Mouse (Mus musculus): Measurements from ENCODE around the gene Ints3. TPM values are rescaled to one million over a fixed set of nuclear protein-coding genes. Genes with fewer than 3 reads are reported as not detected.

Gene Ints3
- polyA plus RNA-seq, 1 experiment from 2014 or later: 9.2 TPM

DNA sequence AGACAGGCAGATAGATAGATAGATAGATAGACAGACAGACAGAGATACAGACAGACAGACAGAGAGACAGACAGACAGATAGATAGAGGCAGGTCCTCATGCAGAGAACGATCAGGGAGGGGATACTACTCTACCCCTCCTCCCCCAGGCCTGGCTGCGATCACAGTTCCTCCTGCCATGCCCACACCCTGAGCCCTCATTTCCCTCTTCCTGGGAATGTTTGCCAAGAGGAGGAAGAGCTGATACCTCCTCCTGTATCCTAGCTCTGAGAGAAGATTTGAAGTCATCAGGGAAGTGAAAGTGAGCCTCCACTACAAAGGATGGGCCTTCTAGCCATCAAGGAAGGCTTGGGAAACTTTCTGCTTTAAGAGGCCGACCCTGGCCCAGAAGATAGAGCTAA lies 37.8 kb downstream of the Ints3 start:
- DNase-seq (ENCODE audit: low spot score) (no peak), ATAC-seq (ENCODE audit: low FRiP score, low TSS enrichment) (no peak)
- H3K9ac ChIP-seq (ENCODE audit: low read length): no peak overlapping the region
- TF ChIP-seq EP300 (optimal IDR thresholded peaks at IDR 0.05) (no peak), CTCF (IDR thresholded peaks at IDR 0.05; ENCODE audit: low read depth) (no peak)
- no peaks in the 10 kb centered on the region for H3K27me3 ChIP-seq (ENCODE audit: control insufficient read depth, insufficient read depth, low read length)
- H3K4me2 ChIP-seq (replicated peaks; ENCODE audit: low read depth): no peak overlapping the region
- H3K9me3 ChIP-seq (ENCODE audit: control insufficient read depth, low read length): no peaks in the 10 kb centered on the region
- no peaks in the 10 kb centered on the region for H3K4me1 ChIP-seq (replicated peaks; ENCODE audit: control insufficient read depth, insufficient read depth)
- no peak overlapping the region for H3K4me3 ChIP-seq (ENCODE audit: low read depth, low read length)
- 73% methylated on average over 3 of the region's 3 CpGs for WGBS
- peaks cover 38% of the 10 kb centered on the region for H3K36me3 ChIP-seq (ENCODE audit: control insufficient read depth, insufficient read depth, low read length)
- H3K27ac ChIP-seq (replicated peaks): no peak overlapping the region

DNA sequence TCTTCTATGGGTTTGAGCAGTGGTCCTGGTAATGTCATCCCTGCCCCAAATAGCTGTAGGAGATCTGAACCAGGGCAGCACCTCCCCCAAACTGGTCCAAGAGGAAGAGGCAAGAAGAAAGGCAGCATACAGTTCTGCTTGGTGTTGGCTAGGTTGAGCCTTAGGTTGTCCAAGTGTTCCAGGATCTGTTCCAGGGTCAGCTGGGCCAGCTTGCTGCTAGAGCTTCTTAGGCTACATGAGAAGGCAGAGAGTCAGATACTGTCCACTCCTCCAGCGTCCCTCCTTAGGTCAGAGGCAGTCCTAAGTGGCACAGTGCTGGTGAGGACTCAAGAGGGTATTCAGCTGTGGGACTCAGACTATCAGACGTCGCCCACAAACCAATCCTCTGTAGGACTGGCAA lies 40.8 kb downstream of the Ints3 start:
- H3K27me3 ChIP-seq (ENCODE audit: control insufficient read depth, insufficient read depth, low read length): no peaks in the 10 kb centered on the region
- 91% methylated on average over 3 of the region's 3 CpGs for WGBS
- H3K4me3 ChIP-seq (ENCODE audit: low read depth, low read length): no peak overlapping the region
- H3K9me3 ChIP-seq (ENCODE audit: control insufficient read depth, low read length): no peaks in the 10 kb centered on the region
- H3K36me3 ChIP-seq (ENCODE audit: control insufficient read depth, insufficient read depth, low read length): peaks cover 26% of the 10 kb centered on the region
- TF ChIP-seq CTCF (IDR thresholded peaks at IDR 0.05; ENCODE audit: low read depth) (no peak), EP300 (optimal IDR thresholded peaks at IDR 0.05) (no peak)
- no peak overlapping the region for H3K9ac ChIP-seq (ENCODE audit: low read length)
- DNase-seq (ENCODE audit: low spot score) (no peak), ATAC-seq (ENCODE audit: low FRiP score, low TSS enrichment) (no peak)
- no peak overlapping the region for H3K27ac ChIP-seq (replicated peaks)
- no peaks in the 10 kb centered on the region for H3K4me1 ChIP-seq (replicated peaks; ENCODE audit: control insufficient read depth, insufficient read depth)
- no peak overlapping the region for H3K4me2 ChIP-seq (replicated peaks; ENCODE audit: low read depth)

DNA sequence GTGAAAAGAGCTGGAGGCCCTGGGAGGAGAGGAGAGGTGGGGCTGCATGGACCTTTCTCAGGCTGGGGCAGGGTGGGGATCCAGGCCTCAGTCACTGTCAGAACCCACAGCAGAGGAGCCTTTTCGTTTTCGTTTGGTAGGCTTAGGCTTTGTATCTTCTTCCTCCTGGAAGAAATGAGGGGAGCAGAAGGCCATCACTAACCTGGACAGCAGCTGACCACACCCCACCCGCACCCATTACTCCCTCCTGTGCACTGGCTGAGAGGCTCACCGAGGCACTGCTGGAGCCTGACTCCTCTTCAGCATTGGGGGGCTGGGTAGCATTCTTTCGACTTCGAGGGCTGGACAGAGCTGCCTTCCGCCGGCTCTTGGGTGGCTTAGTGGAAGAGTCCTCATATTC lies 41.5 kb downstream of the Ints3 start:
- ATAC-seq (ENCODE audit: low FRiP score, low TSS enrichment): no peak

DNA sequence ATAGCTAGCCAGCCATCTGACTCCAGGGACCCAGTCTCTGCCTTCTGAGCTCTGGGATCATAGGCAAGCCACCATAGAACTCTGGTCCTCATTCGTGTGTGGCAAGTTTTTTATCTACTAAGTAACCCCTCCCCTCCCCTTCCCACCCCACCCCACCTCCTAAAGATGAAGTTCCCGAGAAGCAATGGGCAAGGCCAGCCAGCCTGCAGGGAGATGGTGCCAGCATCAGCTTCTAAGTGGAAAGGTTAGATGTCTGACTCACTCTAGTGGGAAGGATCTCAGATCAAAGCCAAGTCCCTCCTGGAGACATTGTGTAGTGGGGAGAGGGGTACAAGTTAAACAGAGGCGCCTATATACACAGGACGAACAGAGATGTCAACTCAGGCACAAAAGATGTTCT lies 42.4 kb downstream of the Ints3 start:
- Histone ChIP-seq H3K9ac (ENCODE audit: low read length) (no peak overlapping the region), H3K27me3 (ENCODE audit: control insufficient read depth, insufficient read depth, low read length) (no peaks in the 10 kb centered on the region), H3K4me2 (replicated peaks; ENCODE audit: low read depth) (no peak overlapping the region), H3K9me3 (ENCODE audit: control insufficient read depth, low read length) (no peaks in the 10 kb centered on the region), H3K4me3 (ENCODE audit: low read depth, low read length) (no peak overlapping the region), H3K27ac (replicated peaks) (no peak overlapping the region), H3K36me3 (ENCODE audit: control insufficient read depth, insufficient read depth, low read length) (peaks cover 26% of the 10 kb centered on the region), H3K4me1 (replicated peaks; ENCODE audit: control insufficient read depth, insufficient read depth) (no peaks in the 10 kb centered on the region)
- ATAC-seq (ENCODE audit: low FRiP score, low TSS enrichment) (no peak), DNase-seq (ENCODE audit: low spot score) (no peak)
- TF ChIP-seq CTCF (IDR thresholded peaks at IDR 0.05; ENCODE audit: low read depth) (no peak), EP300 (optimal IDR thresholded peaks at IDR 0.05) (no peak)
- 56% methylated on average over 4 of the region's 4 CpGs for WGBS

More for the DNA sequence above, 41.5 kb downstream of the Ints3 start:
- TF ChIP-seq CTCF (IDR thresholded peaks at IDR 0.05; ENCODE audit: low read depth): no peak
- no peak for TF ChIP-seq EP300 (optimal IDR thresholded peaks at IDR 0.05)
- no peaks in the 10 kb centered on the region for H3K4me1 ChIP-seq (replicated peaks; ENCODE audit: control insufficient read depth, insufficient read depth)
- no peaks in the 10 kb centered on the region for H3K9me3 ChIP-seq (ENCODE audit: control insufficient read depth, low read length)
- no peak overlapping the region for H3K4me3 ChIP-seq (ENCODE audit: low read depth, low read length)
- H3K4me2 ChIP-seq (replicated peaks; ENCODE audit: low read depth): no peak overlapping the region
- H3K27me3 ChIP-seq (ENCODE audit: control insufficient read depth, insufficient read depth, low read length): no peaks in the 10 kb centered on the region
- no peak overlapping the region for H3K9ac ChIP-seq (ENCODE audit: low read length)
- WGBS: 85% methylated on average over 8 of the region's 8 CpGs
- peaks cover 26% of the 10 kb centered on the region for H3K36me3 ChIP-seq (ENCODE audit: control insufficient read depth, insufficient read depth, low read length)
- no peak for DNase-seq (ENCODE audit: low spot score)
- no peak overlapping the region for H3K27ac ChIP-seq (replicated peaks)

DNA sequence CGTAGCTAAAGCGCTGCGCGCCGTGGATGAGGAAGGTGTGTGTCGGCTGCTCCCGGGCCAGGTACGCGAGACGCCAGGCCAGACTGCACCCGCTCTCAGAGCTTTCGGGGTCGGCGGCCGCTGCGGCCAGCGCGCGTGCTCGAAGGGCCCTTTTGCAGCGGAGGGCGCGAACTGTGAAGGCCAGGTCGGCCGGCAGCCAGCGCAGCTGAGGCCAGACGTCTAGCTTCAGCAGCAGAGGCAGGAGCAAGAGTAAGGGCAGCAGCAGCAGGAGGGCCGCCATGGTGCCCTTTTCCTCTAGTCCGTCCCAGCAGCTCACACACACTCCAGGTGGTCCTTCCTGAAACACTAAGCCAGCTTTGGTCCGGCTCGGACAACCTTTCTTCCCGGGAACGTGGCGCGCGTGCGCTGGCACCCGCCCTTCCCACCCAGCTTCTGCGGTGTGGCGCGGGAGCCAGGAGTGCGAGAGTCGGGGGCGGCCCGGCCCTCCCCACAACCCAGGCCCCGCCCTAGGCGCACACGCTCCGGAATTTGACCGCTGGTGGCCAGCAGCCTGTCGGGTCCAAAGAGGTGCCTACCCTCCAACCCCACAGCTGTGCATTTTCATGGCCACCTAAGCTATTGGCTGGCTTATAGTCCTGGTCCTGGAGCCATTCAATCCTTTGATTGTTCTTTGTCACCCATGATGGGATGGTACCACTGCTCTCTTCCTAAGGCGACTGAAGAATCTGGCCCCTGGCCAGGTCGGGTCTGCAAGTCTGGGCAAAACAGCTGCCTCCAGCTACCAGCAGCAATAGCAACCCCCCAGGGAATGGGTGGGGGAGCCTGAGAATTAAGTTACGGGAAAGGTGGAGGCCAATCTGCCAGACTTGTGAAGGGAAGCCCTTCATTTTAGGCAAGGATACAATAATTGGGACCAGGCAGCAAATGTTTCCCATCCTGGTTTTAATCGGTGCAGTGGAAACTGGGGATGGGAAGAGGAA lies 43.6 kb downstream of the Ints3 start, which contains the start of gene Slc27a3:
Gene Slc27a3, minus strand, starts transcription at position 428 of the 980 bp plus-strand sequence.
- peak within 1 kb of the TSS; percentile 98 for H3K4me2 ChIP-seq (replicated peaks; ENCODE audit: low read depth)
- no peaks in the 10 kb centered on the region for H3K4me1 ChIP-seq (replicated peaks; ENCODE audit: control insufficient read depth, insufficient read depth)
- ATAC-seq (ENCODE audit: low FRiP score, low TSS enrichment) (peak; percentile 34), DNase-seq (ENCODE audit: low spot score) (peak; percentile 52)
- WGBS: 4% methylated on average over 51 of the region's 55 CpGs
- H3K36me3 ChIP-seq (ENCODE audit: control insufficient read depth, insufficient read depth, low read length): peaks cover 19% of the 10 kb centered on the region
- H3K27ac ChIP-seq (replicated peaks): 0 out of 2 replicates have a peak within 1 kb of the TSS, but pooled peaks have one; percentile 49
- TF ChIP-seq CTCF (IDR thresholded peaks at IDR 0.05; ENCODE audit: low read depth) (no peak), EP300 (optimal IDR thresholded peaks at IDR 0.05) (no peak)
- H3K4me3 ChIP-seq (ENCODE audit: low read depth, low read length): peak within 1 kb of the TSS; percentile 60
- no peaks in the 10 kb centered on the region for H3K27me3 ChIP-seq (ENCODE audit: control insufficient read depth, insufficient read depth, low read length)
- no peaks in the 10 kb centered on the region for H3K9me3 ChIP-seq (ENCODE audit: control insufficient read depth, low read length)
- H3K9ac ChIP-seq (ENCODE audit: low read length): peak within 1 kb of the TSS; percentile 63

All from stomach, postnatal 0 days (tissue).